Comparison of ENCODE assay signal across 8 mouse cellular contexts in genomic region chr5:145231367-145231871, GRCm38 (mm10). TPM values are rescaled to one million over a fixed set of nuclear protein-coding genes. Genes with fewer than 3 reads are reported as not detected.
DNase-seq lines count a peak whose midpoint lies in the region; ATAC-seq and TF ChIP-seq lines count a peak whose summit lies in the region.

TSS of gene Zfp655 (plus strand) at chr5:145231715.

- intact Hi-C loops in heart, postnatal 36 days (cut with DNase I), result loop anchor here (2.0 to 5.0 kb wide), 3 partner anchors 27 to 51 kb away; partner anchors contain the start of genes Atp5j2, Zkscan5 and Zscan25

- H3K36me3 ChIP-seq in ES-E14 (ENCODE audit: control insufficient read depth, insufficient read depth, low read length, poor library complexity, severe bottlenecking), result peaks cover 27% of the 10 kb centered on the region
- H3K36me3 ChIP-seq in forebrain, embryonic 16.5 days (ENCODE audit: control insufficient read depth, insufficient read depth), result peaks cover 8% of the 10 kb centered on the region; the same call in 1 of the 2 replicates
- H3K36me3 ChIP-seq in lung, embryonic 14.5 days (ENCODE audit: insufficient read depth), result peaks cover 26% of the 10 kb centered on the region
- H3K36me3 ChIP-seq in thymus, adult 2 months (ENCODE audit: control insufficient read depth, insufficient read depth, low read length), result peaks cover 21% of the 10 kb centered on the region

- peak; percentile 86 for TF ChIP-seq POLR2A in olfactory bulb, adult 2 months (IDR thresholded peaks at IDR 0.05; ENCODE audit: insufficient read depth, low read depth, low read length)
- TF ChIP-seq POLR2A in thymus, adult 2 months (IDR thresholded peaks at IDR 0.05; ENCODE audit: control insufficient read depth, extremely low read depth, insufficient read depth, low read length, poor library complexity), result peak; percentile 91

- H3K4me3 ChIP-seq in ES-E14 (ENCODE audit: insufficient read depth in 1 of 2, low read depth in 1 of 2, low read length in 2 of 2, poor library complexity in 1 of 2, severe bottlenecking in 1 of 2), result peak within 1 kb of the TSS; percentile 73 to 89
- H3K4me3 ChIP-seq in forebrain, embryonic 16.5 days (replicated peaks; ENCODE audit: low read length), result peak within 1 kb of the TSS; percentile 99
- peak within 1 kb of the TSS; percentile 74 for H3K4me3 ChIP-seq in layer of hippocampus, adult 2 months
- H3K4me3 ChIP-seq in lung, embryonic 14.5 days (ENCODE audit: low read depth, low read length), result peak within 1 kb of the TSS; percentile 98
- H3K4me3 ChIP-seq in olfactory bulb, adult 2 months (ENCODE audit: insufficient read depth, low read depth, low read length), result peak within 1 kb of the TSS; percentile 64
- H3K4me3 ChIP-seq in thymus, adult 2 months (ENCODE audit: control insufficient read depth, insufficient read depth, low read length), result peak within 1 kb of the TSS; percentile 78

- peaks cover 2% of the 10 kb centered on the region; the same call in 1 of the 2 replicates for H3K27me3 ChIP-seq in forebrain, embryonic 16.5 days (replicated peaks; ENCODE audit: control insufficient read depth, insufficient read depth, low read length)
- no peaks in the 10 kb centered on the region for H3K27me3 ChIP-seq in lung, embryonic 14.5 days (ENCODE audit: insufficient read depth, low read length)
- no peaks in the 10 kb centered on the region for H3K27me3 ChIP-seq in thymus, adult 2 months (ENCODE audit: control insufficient read depth, insufficient read depth, low read length)

- ATAC-seq in forebrain, embryonic 16.5 days, result peak; percentile 97
- ATAC-seq in lung, embryonic 14.5 days (ENCODE audit: insufficient read depth), result peak; percentile 98

- DNase-seq in ES-E14 (ENCODE audit: low read depth, low spot score), result peak; percentile 95
- DNase-seq in cerebellum, adult 11-12 months, result peak; percentile 98
- peak; percentile 98 to 99 for DNase-seq in heart, postnatal 36 days
- peak; percentile 98 to 99 for DNase-seq in layer of hippocampus, adult 2 months (ENCODE audit: low spot score in 2 of 2)
- DNase-seq in lung, embryonic 14.5 days, result peak; percentile 98
- DNase-seq in thymus, adult 2 months, result peak; percentile 97

- no peak for TF ChIP-seq CTCF in layer of hippocampus, adult 2 months (conservative IDR thresholded peaks at IDR 0.05)
- no peak for TF ChIP-seq CTCF in lung, embryonic 14.5 days (IDR thresholded peaks at IDR 0.05; ENCODE audit: low read depth)
- TF ChIP-seq CTCF in olfactory bulb, adult 2 months (IDR thresholded peaks at IDR 0.05; ENCODE audit: insufficient read depth, low read depth, low read length), result no peak
- peak; percentile 43; the same call in 1 of the 2 replicates for TF ChIP-seq CTCF in thymus, adult 2 months (IDR thresholded peaks at IDR 0.05; ENCODE audit: borderline replicate concordance, control insufficient read depth, extremely low read depth, insufficient read depth, low read length, poor library complexity)

- peaks cover 0 to 7% of the 10 kb centered on the region in 2 experiments; a peak in 2 of 4 replicates for H3K4me1 ChIP-seq in ES-E14 (ENCODE audit: control insufficient read depth in 2 of 2, insufficient read depth in 2 of 2, low read length in 2 of 2, poor library complexity in 1 of 2)
- peaks cover 15% of the 10 kb centered on the region for H3K4me1 ChIP-seq in forebrain, embryonic 16.5 days (replicated peaks; ENCODE audit: control insufficient read depth, insufficient read depth, low read length)
- H3K4me1 ChIP-seq in lung, embryonic 14.5 days (ENCODE audit: insufficient read depth), result no peaks in the 10 kb centered on the region
- peaks cover 6% of the 10 kb centered on the region; the same call in 1 of the 2 replicates for H3K4me1 ChIP-seq in olfactory bulb, adult 2 months (ENCODE audit: control insufficient read depth, insufficient read depth, low read length)
- peaks cover 4% of the 10 kb centered on the region for H3K4me1 ChIP-seq in thymus, adult 2 months (replicated peaks; ENCODE audit: control insufficient read depth, insufficient read depth, low read length)

- in situ Hi-C loops in ES-E14 (cut with MboI; ENCODE audit: low sequenced_read_pairs in 2 of 2, unreplicated experiment in 2 of 2), result no loop called here

- peak within 1 kb of the TSS; percentile 76 for H3K27ac ChIP-seq in ES-E14 (ENCODE audit: insufficient read depth, low read depth, low read length, poor library complexity, severe bottlenecking)
- H3K27ac ChIP-seq in forebrain, embryonic 16.5 days (ENCODE audit: low read length), result peak within 1 kb of the TSS; percentile 89
- H3K27ac ChIP-seq in layer of hippocampus, adult 2 months, result peak within 1 kb of the TSS; percentile 97
- peak within 1 kb of the TSS; percentile 92 for H3K27ac ChIP-seq in lung, embryonic 14.5 days (ENCODE audit: low read depth)
- peak within 1 kb of the TSS; percentile 85 for H3K27ac ChIP-seq in olfactory bulb, adult 2 months (ENCODE audit: insufficient read depth, low read depth, low read length)
- peak within 1 kb of the TSS; percentile 48; the same call in 1 of the 2 replicates for H3K27ac ChIP-seq in thymus, adult 2 months (ENCODE audit: control insufficient read depth, insufficient read depth, low read length)

- 0% methylated on average over 42 of the region's 42 CpGs for WGBS in forebrain, embryonic 16.5 days
- WGBS in lung, embryonic 14.5 days, result 0% methylated on average over 42 of the region's 42 CpGs
- under 1% methylated on average over 42 of the region's 42 CpGs for WGBS in olfactory bulb, adult 2 months
- WGBS in thymus, adult 2 months, result under 1% methylated on average over 42 of the region's 42 CpGs

- peak within 1 kb of the TSS; percentile 95 for H3K9ac ChIP-seq in ES-E14 (ENCODE audit: insufficient read depth, low read depth, low read length, poor library complexity, severe bottlenecking)
- H3K9ac ChIP-seq in forebrain, embryonic 16.5 days (replicated peaks; ENCODE audit: low read depth, low read length), result peak within 1 kb of the TSS; percentile 94
- peak within 1 kb of the TSS; percentile 99 for H3K9ac ChIP-seq in lung, embryonic 14.5 days

- peak within 1 kb of the TSS; percentile 84 for H3K4me2 ChIP-seq in forebrain, embryonic 16.5 days (ENCODE audit: low read length)
- peak within 1 kb of the TSS; percentile 83 for H3K4me2 ChIP-seq in lung, embryonic 14.5 days

- H3K9me3 ChIP-seq in ES-E14 (ENCODE audit: control insufficient read depth, insufficient read depth, low read depth, low read length), result no peaks in the 10 kb centered on the region
- H3K9me3 ChIP-seq in forebrain, embryonic 16.5 days (ENCODE audit: control insufficient read depth, low read length), result no peaks in the 10 kb centered on the region
- no peaks in the 10 kb centered on the region for H3K9me3 ChIP-seq in lung, embryonic 14.5 days (ENCODE audit: low read depth, low read length)

TF ChIP-seq in ES-E14, 5 proteins besides CTCF, POLR2A, EP300 and RAD21:
- TF ChIP-seq ZC3H11A (IDR thresholded peaks at IDR 0.05; ENCODE audit: borderline replicate concordance, low read depth, low read length), result no peak
- peak; percentile 57; the same call in 1 of the 2 replicates for TF ChIP-seq HCFC1 (IDR thresholded peaks at IDR 0.05; ENCODE audit: borderline replicate concordance, insufficient read depth, low read length)
- no peak for TF ChIP-seq ZNF384 (IDR thresholded peaks at IDR 0.05; ENCODE audit: low read depth, low read length)
- no peak for TF ChIP-seq CHD2 (IDR thresholded peaks at IDR 0.05; ENCODE audit: low read depth, low read length)
- no peak for TF ChIP-seq MAFK (IDR thresholded peaks at IDR 0.05; ENCODE audit: insufficient read depth, low read depth, low read length)

RNA-seq across cellular contexts. Expression of gene Zfp655, which starts in this region (rescaled TPM):
- 31.4 and 36.1 TPM in 2 replicates for total RNA-seq in ES-E14 (2012; rRNA removed)
- polyA plus RNA-seq in forebrain, embryonic 16.5 days (2015; fragmentation: Nextera tagmentation; extraction: Ambion mirVana), result 39.6 and 45.9 TPM in 2 replicates
- total RNA-seq in heart, postnatal 36 days (2021), result 10 to 100 TPM; 27.7 to 31.3 TPM
- 10 to 100 TPM; 27.5 to 28.4 TPM for total RNA-seq in layer of hippocampus, adult 2 months (2021)
- polyA plus RNA-seq in lung, embryonic 14.5 days (2014; fragmentation: Nextera tagmentation; extraction: Ambion mirVana), result 34.4 and 37.0 TPM in 2 replicates
- polyA plus RNA-seq in olfactory bulb, adult 2 months (2012; ENCODE audit: insufficient read depth, insufficient read length, low replicate concordance, missing spikeins), result not detected in 2 replicates
- 18.2 and 22.1 TPM in 2 replicates for polyA plus RNA-seq in thymus, adult 2 months (2012; rRNA removed)

Comparison
In these comparisons a context has a peak if more than half of its experiments do, and no peak if none do; other contexts are left out.
1. Peak in every context shown above with its lines: DNase-seq, ATAC-seq, H3K4me3 ChIP-seq and H3K27ac ChIP-seq.